Mouse (Mus musculus) kidney, adult 11 months (tissue): ENCODE data around the gene Card11.

Experiments
- DNase-seq: peaks from one replicate; pipeline ENCODE4 v3.0.0; 2022

Gene Card11

DNA sequence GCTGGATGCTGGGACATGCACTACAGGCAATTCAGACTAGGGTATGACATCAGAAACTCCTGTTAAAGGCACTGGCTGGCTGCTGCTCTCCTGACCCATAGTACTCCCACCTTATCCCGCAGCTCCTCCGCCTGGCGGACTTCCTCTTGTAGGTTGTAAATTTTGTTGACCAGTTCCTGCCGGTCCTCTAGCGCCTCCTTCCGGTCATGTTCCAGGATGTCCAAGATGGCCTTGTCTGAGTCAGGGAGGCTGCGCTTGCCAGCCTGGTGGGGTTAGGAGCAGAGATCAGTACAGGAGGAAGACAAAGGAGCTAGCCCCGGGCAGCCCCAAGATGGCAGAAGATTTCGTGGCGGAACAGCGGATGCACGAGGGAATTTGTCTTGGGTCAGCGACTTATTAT is 99.5 kb downstream of the Card11 start:
- no peak for DNase-seq

DNA sequence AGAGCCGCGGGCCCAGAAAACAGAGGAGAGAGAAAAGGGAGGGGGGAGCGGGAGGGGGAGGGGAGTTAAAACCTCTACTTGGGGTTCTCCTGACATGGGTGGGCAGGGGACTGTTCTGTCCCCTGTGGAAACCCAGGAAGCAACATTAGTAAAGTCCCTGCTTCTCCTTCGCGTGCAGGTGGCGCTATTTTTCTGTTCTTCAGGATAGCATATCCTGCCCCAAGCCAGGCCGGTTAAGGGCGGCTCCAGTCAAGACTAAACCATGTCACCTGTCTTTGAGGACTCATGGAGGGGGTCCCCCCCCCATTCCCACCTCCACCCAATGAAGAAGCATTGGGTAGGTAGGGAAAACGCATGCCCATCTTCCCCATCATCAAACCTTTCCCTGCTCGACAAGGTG is 109.3 kb downstream of the Card11 start:
- DNase-seq: no peak

DNA sequence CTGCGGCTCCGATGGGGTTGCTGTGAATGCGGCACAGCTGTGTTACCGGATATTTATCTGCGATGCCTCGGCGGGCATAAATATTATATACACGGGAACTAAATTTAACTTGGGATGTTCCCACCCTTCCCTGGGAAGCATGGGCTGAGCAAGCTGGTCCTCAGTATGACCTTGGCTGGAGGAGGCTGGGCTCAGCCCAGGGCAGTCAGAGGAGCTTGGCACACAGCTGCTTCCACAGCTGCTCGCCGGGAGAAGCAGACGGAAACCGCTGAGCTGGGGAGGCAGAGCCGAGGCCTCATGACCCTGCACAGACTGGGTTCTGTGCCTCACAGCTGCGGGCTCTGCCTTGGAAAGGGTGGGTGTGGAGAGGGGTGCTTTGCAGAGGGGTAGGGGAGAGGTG is 110.3 kb downstream of the Card11 start:
- no peak for DNase-seq

DNA sequence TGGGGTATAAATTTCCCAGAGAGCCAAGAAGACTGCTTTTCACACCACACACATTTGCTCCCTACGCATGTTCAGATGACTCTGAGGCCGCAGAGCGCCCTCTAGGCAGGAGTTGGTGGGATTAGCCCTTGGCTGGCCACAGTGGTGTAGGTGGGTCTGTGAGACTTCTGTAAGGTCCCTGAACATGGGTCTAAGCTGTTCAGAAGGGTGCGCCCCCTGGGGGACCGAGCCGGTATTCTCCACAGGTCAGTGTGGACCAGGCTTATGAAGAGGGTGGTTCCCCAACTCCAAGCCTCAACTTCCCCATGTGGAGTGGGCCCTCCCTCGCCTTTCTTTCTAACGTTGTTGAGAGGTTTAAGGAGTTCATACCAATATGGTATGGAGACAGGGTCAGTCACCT is 110.8 kb downstream of the Card11 start:
- peak; percentile 21 for DNase-seq

DNA sequence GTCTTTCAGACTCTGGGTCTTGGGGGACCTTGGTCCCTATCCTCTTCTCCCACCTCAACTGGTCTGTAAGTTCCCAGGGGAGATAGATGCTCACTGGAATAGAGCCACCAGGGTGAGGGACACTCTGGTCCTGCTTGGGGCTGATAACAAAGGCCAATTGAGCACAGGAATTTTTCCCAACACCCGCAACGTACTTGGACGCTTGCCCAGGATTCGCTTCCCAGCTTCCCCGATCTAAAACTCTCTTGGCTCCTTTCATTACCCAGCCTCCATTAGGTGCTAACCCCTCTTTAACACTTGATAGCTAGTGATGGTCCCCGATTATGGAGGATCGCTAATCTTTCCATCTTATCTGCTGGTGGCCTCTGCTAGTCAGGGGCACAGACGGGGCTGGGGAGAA is 112.5 kb downstream of the Card11 start:
- DNase-seq: no peak

DNA sequence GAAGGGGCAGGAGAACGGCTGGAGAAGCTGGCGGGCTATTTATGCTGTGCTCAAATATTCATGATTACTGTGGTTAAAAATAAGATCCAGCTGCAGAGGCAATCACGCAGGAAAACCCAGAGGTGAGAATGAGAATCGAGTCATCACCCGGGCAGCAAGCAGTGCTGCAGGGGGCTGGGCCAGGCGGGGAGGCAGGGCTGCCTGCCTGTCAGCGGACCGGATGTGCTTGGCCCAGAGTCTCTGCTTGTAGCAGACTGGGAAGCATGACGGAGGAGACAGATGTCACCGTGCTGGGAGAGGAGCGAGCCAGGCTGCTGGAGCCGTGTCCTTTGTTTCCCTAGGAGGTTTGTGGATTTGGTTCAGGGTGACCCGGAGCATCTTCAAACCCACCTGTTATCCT is 115.4 kb downstream of the Card11 start:
- DNase-seq: no peak

DNA sequence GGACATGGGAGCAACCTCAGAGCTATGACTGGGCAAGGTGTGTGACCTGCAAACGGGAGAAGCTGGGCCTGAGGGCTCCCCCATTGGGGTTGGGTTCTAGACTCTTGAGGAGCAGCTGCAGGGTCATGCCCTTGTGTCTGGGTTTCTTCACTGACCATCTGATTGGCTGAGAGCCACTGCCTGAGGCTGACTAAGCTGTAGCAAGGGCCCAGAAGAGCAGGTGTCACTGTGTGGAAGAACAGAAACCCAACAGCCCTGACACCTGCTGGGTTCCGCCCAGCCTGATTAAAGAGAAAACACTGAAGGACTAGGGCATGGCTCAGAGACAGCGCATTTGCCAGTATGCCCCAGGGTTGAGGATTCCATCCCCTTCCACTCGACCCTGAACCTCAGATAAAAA is 118.0 kb downstream of the Card11 start:
- no peak for DNase-seq

DNA sequence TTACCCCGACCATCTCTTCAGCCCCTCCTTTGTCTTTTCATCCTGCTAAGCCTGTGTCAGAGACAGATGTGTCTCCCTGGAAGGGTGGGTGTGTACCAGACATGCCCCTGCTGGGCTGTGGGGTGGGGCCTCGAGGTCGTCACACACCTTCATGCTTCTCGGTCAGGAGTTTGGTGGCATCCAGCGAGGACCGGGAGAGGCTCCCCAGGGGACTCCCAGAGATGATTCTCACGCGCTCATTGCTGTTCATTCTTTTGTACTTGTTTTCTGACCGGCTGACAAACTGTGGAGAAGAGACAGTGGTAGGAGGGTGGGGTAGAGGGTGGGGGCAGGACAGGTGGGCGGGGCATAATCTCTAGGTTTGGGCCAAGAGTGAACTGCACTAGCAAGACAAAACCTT is 120.2 kb downstream of the Card11 start:
- no peak for DNase-seq

DNA sequence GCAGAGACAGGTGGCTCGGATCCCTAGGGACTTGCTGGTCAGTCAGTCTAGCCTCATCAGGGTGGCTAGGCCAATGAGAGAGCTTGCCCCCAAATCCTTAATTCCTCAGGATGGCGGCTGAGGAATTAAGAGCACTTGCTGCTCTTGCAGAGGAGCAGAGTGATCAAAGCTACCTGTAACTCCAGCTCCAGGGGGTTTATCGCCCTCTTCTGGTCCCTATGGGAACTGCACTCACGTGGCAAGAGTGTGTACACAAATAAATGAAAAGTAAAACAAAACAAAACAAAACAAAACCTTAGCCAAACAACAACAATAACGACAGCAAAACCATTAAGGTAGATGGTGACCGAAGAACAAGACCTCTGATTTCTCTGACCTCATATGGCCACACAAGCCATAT is 121.7 kb downstream of the Card11 start:
- DNase-seq: no peak

DNA sequence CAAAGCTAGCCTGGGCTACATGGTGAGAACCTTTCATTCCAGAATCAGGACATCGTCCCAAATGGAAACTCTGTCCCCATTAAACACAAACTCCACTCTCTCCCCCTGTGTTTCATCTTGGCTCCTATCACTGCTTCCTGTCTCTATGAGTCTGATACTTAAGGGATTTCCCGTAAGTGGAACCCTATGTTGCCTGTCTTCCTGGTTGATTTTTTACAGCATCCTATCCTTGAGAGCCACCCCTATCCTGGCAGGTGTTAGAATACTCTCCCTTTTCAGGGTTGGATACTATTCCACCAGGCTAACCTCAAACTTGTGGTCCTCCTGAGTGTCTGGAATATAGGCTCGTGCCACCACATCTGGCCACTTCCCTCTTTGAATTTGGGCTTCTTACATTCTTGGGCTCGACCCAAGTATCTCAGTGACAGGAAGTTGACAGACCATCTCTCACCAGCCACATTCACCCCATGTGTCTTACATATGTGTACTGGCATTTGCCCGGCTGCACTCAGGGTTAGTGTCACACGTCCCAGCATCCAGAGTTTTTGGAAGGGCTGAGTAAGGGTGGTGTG is 126.6 kb downstream of the Card11 start:
- DNase-seq: no peak

DNA sequence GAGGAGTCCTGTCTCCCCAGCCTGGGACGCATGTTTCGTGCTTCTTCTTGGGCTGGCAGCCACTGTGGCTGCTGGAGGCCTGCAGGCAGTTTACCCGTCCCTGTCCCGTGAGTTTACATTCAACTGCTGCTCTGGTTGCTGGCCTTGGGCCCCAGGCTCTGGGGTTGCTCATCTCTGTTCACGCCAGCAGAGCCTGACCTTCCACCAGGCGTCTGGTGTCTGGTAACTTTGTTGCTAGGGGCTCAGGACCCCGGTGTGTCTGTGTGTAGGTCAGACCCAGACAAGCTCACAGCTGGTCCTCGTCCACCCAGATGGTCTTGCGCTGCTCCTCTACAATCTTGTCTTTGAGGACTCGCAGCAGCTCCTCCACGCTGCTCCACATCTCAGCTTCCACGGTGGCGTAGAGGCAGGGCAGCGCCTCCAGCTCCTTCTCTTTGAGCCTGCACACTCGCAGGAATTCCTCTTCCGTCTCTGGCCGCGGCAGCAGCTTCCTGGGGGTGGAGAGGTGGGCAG is 127.3 kb downstream of the Card11 start:
- DNase-seq: no peak

DNA sequence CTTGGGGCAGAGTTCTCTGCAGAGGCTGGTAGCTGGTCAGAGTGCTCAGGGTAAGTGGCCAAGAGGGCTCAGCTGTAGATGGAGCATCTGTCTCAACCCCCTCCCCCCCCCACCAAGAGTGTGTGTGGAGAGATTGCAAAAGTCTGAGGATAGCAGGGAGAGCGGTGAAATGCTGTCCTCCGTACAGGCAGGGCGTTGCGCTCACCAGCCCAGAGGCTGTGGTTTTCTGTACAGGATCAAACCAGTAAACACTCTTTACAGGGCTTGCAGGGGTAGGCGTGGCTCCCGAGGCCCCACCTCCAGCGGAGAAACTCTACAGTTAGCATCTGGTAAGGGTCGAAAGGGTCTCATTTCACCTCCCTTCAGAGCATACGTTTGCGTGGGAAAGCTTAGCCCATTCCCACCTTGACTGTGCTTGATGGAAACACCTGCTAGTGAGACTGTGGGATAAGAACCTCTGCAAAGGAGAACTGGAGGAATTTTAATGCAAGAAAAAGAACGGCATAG is 127.8 kb downstream of the Card11 start:
- DNase-seq: no peak

DNA sequence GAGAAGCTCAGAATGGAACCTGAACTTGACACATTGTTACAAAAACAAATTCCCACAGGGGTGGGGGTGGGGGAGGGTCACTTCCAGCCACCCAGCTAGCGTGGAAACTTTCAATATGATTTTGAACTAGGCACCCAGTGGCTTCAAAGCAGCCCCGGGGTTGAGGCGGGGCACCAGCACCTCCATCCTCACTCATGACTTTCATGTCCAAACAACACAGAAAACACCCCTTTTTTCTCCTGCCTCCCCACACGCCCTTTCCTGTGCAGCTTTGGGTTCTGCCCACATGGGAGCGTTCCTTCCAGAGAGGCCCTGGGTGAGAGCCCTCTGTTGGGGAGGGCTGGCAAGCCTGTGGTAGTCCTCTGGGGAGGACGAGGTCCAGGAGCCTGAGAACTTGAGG is 129.1 kb downstream of the Card11 start:
- DNase-seq: no peak

DNA sequence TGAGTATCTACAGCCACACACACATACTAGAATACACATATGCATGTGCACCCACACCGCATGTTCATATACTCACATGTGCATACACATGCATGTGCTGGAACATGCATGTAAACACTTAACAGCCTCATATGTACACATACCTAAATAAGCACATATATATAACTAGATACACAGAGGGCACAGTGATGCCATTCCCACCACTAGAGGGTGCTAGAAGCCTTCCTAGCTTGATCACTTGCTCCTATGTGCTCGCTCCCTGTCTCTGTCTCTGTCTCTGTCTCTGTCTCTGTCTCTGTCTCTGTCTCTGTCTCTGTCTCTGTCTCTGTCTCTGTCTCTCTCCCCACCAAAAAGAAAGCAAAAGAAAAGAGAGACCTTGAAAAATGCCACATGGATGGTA is 131.3 kb downstream of the Card11 start:
- DNase-seq: no peak

DNA sequence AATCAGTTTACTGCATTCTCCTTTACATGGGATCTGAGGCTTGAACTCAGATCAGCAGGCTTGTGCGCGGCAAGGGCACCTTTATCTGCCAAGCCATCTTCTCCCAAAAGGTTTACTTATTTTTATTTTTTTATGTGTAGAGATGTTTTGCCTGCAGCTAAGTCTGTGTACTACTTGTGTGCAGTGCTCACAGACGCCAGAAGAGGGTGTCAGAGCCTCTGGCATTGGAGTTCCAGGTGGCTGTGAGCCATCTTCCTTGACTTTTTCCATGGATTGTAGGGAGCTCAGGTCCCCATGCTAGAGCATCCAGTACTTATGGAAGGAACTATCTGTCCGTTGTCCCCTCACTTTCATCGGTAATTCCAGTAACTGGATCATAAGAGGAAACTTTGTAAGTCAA is 140.7 kb downstream of the Card11 start:
- DNase-seq: no peak

DNA sequence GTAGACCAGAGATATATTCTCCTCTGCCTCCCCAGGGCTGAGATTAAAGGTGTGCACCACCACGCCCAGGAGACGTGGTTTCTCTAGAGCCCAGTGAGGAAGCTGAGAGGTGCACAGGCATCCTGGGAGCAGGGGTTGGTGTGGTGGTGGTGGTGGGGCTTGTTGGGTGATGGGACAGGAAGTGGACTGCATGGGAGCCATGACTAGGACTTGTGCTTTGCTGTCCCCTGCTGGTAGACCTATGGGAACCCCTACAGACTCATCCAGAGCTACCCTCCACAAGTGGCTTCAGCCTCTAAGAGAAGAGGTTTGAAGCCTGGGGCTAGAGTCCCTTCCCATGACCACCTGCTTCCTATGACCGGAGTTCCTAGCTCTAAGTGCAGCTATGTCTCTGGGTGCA is 142.0 kb downstream of the Card11 start:
- no peak for DNase-seq

DNA sequence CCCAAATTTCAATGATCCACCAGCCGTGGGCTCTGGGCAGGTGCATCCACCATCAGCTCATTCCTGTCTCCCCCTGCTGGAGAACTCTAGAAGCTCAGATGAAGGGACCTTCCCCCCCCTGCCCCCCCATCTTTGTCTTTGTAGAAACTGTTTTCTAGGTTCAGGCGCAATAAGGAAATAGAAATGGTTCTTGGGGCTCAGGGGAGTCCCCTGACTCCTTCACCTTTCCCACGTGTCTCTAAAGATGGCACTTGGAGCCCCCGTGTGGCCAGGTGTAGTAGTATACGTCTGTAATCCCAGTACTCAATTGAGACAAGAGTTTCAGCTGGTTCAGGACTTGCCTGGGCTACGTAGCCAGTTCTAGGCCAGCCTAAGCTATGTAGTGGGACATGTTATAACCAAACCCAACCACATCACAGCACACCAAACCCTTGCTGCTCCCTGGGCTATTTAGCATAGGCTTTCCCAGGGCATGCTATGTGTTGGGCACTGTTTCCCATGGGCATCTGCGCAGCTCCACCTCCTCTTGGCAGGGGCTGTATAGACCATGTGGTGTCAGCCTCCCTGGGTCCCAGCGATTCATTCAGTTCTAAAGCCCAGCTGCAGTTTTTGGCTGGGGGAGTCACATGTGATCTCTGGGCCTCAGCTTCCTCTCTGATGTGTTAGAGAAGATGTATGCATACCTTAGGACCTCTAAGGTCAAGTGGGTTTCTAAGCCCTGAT is 142.8 kb downstream of the Card11 start:
- DNase-seq: no peak

DNA sequence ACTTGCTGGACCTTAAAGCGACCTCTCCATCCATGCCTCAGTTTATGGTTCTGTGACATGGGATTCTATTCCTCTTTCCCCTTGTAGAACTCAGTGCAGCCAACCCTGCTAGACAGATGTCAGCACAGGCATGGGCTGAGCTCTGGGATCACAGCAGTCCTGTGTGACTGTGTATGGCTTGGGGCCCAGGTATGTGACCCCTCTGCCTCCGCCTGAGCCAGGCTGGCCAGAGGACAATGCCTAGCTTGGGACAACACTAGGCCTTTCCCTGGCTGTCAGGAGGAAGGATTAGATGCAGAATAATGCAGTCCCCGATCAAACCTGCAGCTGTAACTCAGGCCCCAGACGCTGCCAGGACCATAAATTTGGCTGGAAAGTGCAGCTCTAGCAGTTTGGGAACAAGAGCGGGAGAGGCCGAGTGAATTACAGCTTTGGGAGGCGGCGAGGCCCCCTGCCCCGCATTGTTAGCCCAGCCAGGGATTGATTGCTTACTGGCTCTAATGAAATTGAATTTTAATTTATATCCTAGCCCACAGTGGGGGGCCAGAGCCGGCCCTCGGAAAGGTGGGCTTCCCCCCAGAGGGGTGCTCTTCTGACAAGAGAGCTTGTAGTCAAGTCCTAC is 144.4 kb downstream of the Card11 start:
- no peak for DNase-seq

DNA sequence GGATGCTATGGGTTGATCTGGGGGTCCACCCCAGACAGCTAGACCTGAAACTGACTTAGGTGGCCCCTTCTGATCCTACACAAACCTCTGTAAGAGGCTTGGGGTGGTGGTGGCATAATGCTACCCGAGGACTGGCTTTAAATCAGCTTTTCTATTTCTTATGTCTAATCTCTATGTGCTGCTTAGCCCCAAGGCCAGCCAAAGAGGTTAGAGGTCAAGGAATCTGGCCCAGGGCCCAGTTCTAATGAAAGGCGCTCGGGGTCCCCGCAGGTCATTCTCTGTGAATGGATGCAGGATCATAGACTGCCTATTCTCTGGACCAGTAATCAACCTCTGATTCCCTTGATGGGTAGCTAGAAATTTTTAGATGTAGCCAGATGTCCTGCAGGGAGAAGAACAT is 145.7 kb downstream of the Card11 start:
- DNase-seq: no peak

DNA sequence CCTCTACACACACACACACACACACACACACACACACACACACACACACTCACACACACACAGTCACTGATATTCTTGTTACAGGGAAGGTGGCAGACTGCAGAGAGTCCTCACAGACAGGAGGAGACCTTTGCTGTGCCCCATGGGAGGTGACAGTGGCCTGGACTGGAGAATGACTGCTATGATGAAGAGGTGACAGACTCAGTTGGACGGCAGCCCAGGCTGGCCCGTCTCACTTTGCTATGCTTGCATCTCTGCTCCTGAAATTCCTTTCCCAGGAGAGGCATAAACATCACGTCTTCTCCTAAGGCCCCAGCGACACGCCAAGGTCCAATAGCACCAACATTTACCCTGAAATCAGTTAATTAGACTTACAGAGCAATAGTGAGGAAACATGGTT is 146.7 kb downstream of the Card11 start:
- DNase-seq: no peak

DNA sequence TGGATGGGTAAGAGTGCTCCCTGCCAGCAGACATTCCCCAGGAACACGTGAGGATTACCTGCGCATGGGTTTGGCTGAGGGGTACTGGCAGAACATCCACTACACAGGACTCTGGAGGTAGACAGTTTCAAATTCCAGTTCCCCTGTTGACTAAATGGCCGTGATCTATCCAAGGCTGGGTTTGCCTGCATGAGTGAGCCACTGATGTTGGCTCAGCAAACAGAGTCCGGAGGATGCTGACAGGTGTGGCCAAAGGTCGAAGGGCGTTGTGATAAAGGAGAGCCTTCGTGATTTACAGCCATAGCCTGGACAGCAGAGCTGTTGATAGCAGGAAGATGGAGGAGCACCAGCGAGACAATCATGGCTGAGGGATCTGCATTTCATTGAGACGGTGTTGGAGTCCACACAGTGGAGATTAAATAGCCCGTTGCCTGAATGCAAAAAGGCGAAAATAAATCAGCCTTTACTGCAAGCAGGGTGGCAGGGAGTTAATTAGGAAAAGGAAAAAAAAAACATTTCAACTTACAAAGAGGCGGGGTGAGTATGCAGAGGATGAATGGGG is 147.9 kb downstream of the Card11 start:
- peak; percentile 38 for DNase-seq

DNA sequence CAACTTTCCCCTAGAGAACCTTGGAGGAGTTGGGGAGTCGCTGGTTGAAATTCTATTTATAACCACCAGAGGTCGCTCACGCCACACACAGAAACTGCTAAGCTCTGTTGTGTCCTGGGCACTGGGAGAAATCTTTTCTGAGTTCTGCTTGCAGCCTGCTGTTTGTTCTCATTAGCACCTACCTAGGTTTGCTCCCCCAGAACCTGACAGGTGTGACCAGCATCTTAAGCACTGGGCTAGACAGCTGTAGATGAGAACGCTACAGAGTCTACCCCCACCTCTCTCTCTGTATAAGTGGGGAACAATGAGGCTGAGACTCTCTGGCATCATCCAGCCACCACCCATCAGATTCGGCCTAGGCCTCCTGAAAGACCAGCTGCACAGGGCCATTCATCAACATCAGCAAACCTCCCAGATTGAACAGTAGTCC is 153.1 kb downstream of the Card11 start:
- no peak for DNase-seq

DNA sequence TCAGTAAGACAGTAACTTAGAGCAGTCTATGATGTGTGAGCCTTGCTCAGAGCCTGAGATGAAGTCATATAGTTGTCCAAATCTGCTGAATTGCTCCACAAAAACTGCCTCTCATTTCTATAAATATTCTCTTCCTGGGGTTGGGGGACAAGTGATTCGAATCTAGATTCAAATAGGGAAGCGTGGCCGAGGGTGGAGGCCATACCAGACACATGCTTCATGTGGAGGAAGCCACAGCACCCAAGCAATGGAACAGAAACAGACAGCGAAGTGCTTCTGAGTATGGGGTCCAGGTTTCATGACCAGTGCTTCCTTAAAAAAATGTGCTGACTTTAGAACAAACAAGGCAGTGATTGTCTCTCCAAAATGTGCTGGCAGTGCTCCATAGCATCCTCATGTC is 158.4 kb downstream of the Card11 start:
- no peak for DNase-seq

DNA sequence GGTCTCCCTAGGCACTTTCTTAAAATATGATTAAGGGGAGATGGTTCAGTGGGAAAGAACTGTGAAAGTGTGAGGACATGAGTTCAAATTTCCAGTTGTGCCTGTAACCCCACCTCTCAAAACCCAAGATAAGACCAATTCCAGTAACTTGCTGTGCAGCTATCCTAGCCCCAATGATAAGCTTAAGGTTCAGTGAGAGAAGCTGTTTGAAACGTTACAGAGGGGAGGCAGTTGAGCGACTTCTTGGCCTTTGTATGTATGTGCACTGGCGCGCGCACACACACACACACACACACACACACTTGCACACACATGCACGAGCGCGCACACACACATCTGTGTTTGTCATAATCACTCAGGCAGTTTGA is 169.3 kb downstream of the Card11 start:
- no peak for DNase-seq
